Mouse (Mus musculus): ENCODE data around the gene Mypop. TPM values are rescaled to one million over a fixed set of nuclear protein-coding genes. Genes with fewer than 3 reads are reported as not detected.

Mypop gene
- polyA plus RNA-seq, 1 experiment from 2014 or later, result 6.4 TPM

GRCm38 (mm10) chr7:19046286-19047069, 55.4 kb downstream of the Mypop start:
- no peak for ATAC-seq (ENCODE audit: insufficient number of reproducible peaks, insufficient read depth, low FRiP score, low TSS enrichment, low read depth)
- Histone ChIP-seq H3K9ac (replicated peaks) (no peak overlapping the region), H3K36me3 (peaks cover 100% of the 10 kb centered on the region), H3K27me3 (no peaks in the 10 kb centered on the region), H3K27ac (no peak overlapping the region), H3K4me3 (replicated peaks) (no peak overlapping the region), H3K9me3 (no peaks in the 10 kb centered on the region), H3K4me1 (replicated peaks) (no peaks in the 10 kb centered on the region), H3K4me2 (no peak overlapping the region)
- 92% methylated on average over 11 of the region's 11 CpGs for WGBS

- H3K27me3 ChIP-seq, result no peaks in the 10 kb centered on the region
- H3K4me1 ChIP-seq (replicated peaks), result no peaks in the 10 kb centered on the region
- H3K9ac ChIP-seq (replicated peaks), result no peak overlapping the region
- 89% methylated on average over 14 of the region's 14 CpGs for WGBS
- H3K9me3 ChIP-seq, result no peaks in the 10 kb centered on the region
- no peak overlapping the region for H3K4me2 ChIP-seq
- no peak overlapping the region for H3K27ac ChIP-seq
- no peak for ATAC-seq (ENCODE audit: insufficient number of reproducible peaks, insufficient read depth, low FRiP score, low TSS enrichment, low read depth)
- H3K4me3 ChIP-seq (replicated peaks), result no peak overlapping the region
- peaks cover 99% of the 10 kb centered on the region for H3K36me3 ChIP-seq
Observed at GRCm38 (mm10) chr7:19048006-19048527, 57.0 kb downstream of the Mypop start.

GRCm38 (mm10) chr7:19049252-19049651, 58.2 kb downstream of the Mypop start:
- no peak for ATAC-seq (ENCODE audit: insufficient number of reproducible peaks, insufficient read depth, low FRiP score, low TSS enrichment, low read depth)
- H3K27me3 ChIP-seq, result no peaks in the 10 kb centered on the region
- H3K9ac ChIP-seq (replicated peaks), result no peak overlapping the region
- H3K4me1 ChIP-seq (replicated peaks), result peaks cover 6% of the 10 kb centered on the region
- no peak overlapping the region for H3K4me3 ChIP-seq (replicated peaks)
- no peak overlapping the region for H3K4me2 ChIP-seq
- no peak overlapping the region for H3K27ac ChIP-seq
- H3K36me3 ChIP-seq, result peaks cover 95% of the 10 kb centered on the region
- WGBS, result 83% methylated on average over 5 of the region's 5 CpGs
- H3K9me3 ChIP-seq, result no peaks in the 10 kb centered on the region

- H3K9ac ChIP-seq (replicated peaks), result no peak overlapping the region
- peaks cover 11% of the 10 kb centered on the region for H3K4me1 ChIP-seq (replicated peaks)
- no peaks in the 10 kb centered on the region for H3K9me3 ChIP-seq
- 83% methylated on average over 8 of the region's 8 CpGs for whole genome bisulfite sequencing
- no peak overlapping the region for H3K27ac ChIP-seq
- ATAC-seq (ENCODE audit: insufficient number of reproducible peaks, insufficient read depth, low FRiP score, low TSS enrichment, low read depth), result no peak
- no peak overlapping the region for H3K4me2 ChIP-seq
- no peak overlapping the region for H3K4me3 ChIP-seq (replicated peaks)
- no peaks in the 10 kb centered on the region for H3K27me3 ChIP-seq
- peaks cover 91% of the 10 kb centered on the region for H3K36me3 ChIP-seq
Observed at GRCm38 (mm10) chr7:19050172-19050571, 59.1 kb downstream of the Mypop start.

GRCm38 (mm10) chr7:19051161-19051560, 60.1 kb downstream of the Mypop start:
- H3K4me3 ChIP-seq (replicated peaks), result no peak overlapping the region
- peaks cover 11% of the 10 kb centered on the region for H3K4me1 ChIP-seq (replicated peaks)
- ATAC-seq (ENCODE audit: insufficient number of reproducible peaks, insufficient read depth, low FRiP score, low TSS enrichment, low read depth), result no peak
- no peaks in the 10 kb centered on the region for H3K9me3 ChIP-seq
- 77% methylated on average over 4 of the region's 4 CpGs for WGBS
- no peak overlapping the region for H3K27ac ChIP-seq
- H3K4me2 ChIP-seq, result no peak overlapping the region
- no peak overlapping the region for H3K9ac ChIP-seq (replicated peaks)
- H3K36me3 ChIP-seq, result peaks cover 86% of the 10 kb centered on the region
- no peaks in the 10 kb centered on the region for H3K27me3 ChIP-seq

Other genes with a start within 250 kb of the Mypop start
- gene Psg19, start 192.7 kb upstream of the Mypop start, polyA plus RNA-seq (2016; fragmentation: Nextera tagmentation; extraction: Ambion mirVana), result not detected in 2 replicates
- gene Psg17, start 169.6 kb upstream of the Mypop start, polyA plus RNA-seq (2016; fragmentation: Nextera tagmentation; extraction: Ambion mirVana), result 0.10 TPM in 1 of 2 replicates, not detected in the other
- not detected in 2 replicates for gene Mill2, start 151.3 kb upstream of the Mypop start, polyA plus RNA-seq (2016; fragmentation: Nextera tagmentation; extraction: Ambion mirVana)
- 0.44 and 0.60 TPM in 2 replicates for gene Pglyrp1, start 119.9 kb upstream of the Mypop start, polyA plus RNA-seq (2016; fragmentation: Nextera tagmentation; extraction: Ambion mirVana)
- gene Ccdc61, start 80.8 kb upstream of the Mypop start, polyA plus RNA-seq (2016; fragmentation: Nextera tagmentation; extraction: Ambion mirVana), result 39.9 and 45.3 TPM in 2 replicates
- gene Nova2, start 65.4 kb upstream of the Mypop start, polyA plus RNA-seq (2016; fragmentation: Nextera tagmentation; extraction: Ambion mirVana), result 0.31 and 0.33 TPM in 2 replicates
- not detected in 2 replicates for gene Nanos2, start 3.8 kb upstream of the Mypop start, polyA plus RNA-seq (2016; fragmentation: Nextera tagmentation; extraction: Ambion mirVana)
- gene Irf2bp1, start 12.8 kb downstream of the Mypop start, polyA plus RNA-seq (2016; fragmentation: Nextera tagmentation; extraction: Ambion mirVana), result 44.4 and 47.5 TPM in 2 replicates
- 0.81 and 1.8 TPM in 2 replicates for gene Foxa3, start 32.3 kb downstream of the Mypop start, polyA plus RNA-seq (2016; fragmentation: Nextera tagmentation; extraction: Ambion mirVana)
- gene Sympk, start 33.1 kb downstream of the Mypop start, polyA plus RNA-seq (2016; fragmentation: Nextera tagmentation; extraction: Ambion mirVana), result 51.9 and 56.0 TPM in 2 replicates
- gene Rsph6a, start 63.4 kb downstream of the Mypop start, polyA plus RNA-seq (2016; fragmentation: Nextera tagmentation; extraction: Ambion mirVana), result not detected in 2 replicates
- gene Dmwd, start 85.0 kb downstream of the Mypop start, polyA plus RNA-seq (2016; fragmentation: Nextera tagmentation; extraction: Ambion mirVana), result 17.9 and 21.6 TPM in 2 replicates
- 17.7 and 18.9 TPM in 2 replicates for gene Dmpk, start 92.6 kb downstream of the Mypop start, polyA plus RNA-seq (2016; fragmentation: Nextera tagmentation; extraction: Ambion mirVana)
- 11.2 and 12.5 TPM in 2 replicates for gene Six5, start 103.3 kb downstream of the Mypop start, polyA plus RNA-seq (2016; fragmentation: Nextera tagmentation; extraction: Ambion mirVana)
- 3.3 and 3.5 TPM in 2 replicates for gene Gm4969, start 127.1 kb downstream of the Mypop start, polyA plus RNA-seq (2016; fragmentation: Nextera tagmentation; extraction: Ambion mirVana)
- 19.3 and 19.6 TPM in 2 replicates for gene Fbxo46, start 128.6 kb downstream of the Mypop start, polyA plus RNA-seq (2016; fragmentation: Nextera tagmentation; extraction: Ambion mirVana)
- 15.9 and 17.2 TPM in 2 replicates for gene Qpctl, start 158.0 kb downstream of the Mypop start, polyA plus RNA-seq (2016; fragmentation: Nextera tagmentation; extraction: Ambion mirVana)
- 161 and 170 TPM in 2 replicates for gene Snrpd2, start 158.5 kb downstream of the Mypop start, polyA plus RNA-seq (2016; fragmentation: Nextera tagmentation; extraction: Ambion mirVana)
- 0.18 and 0.36 TPM in 2 replicates for gene Gipr, start 174.9 kb downstream of the Mypop start, polyA plus RNA-seq (2016; fragmentation: Nextera tagmentation; extraction: Ambion mirVana)
- gene Eml2, start 185.2 kb downstream of the Mypop start, polyA plus RNA-seq (2016; fragmentation: Nextera tagmentation; extraction: Ambion mirVana), result 3.9 and 5.9 TPM in 2 replicates
- 4.4 and 5.7 TPM in 2 replicates for gene Gpr4, start 221.3 kb downstream of the Mypop start, polyA plus RNA-seq (2016; fragmentation: Nextera tagmentation; extraction: Ambion mirVana)
- gene Opa3, start 237.1 kb downstream of the Mypop start, polyA plus RNA-seq (2016; fragmentation: Nextera tagmentation; extraction: Ambion mirVana), result 38.7 and 39.5 TPM in 2 replicates